Mouse (Mus musculus): ENCODE measurements at regions not wholly inside any gene's neighbourhood (a gene's known extent, or its start where the extent isn't known, plus 50 kb on each side); places are given as distances from the start of the nearest gene placed in this dataset.

- no peak overlapping the region for H3K4me3 ChIP-seq (ENCODE audit: control insufficient read depth in 1 of 2, insufficient read depth in 1 of 2, low read depth in 2 of 2, low read length in 2 of 2)
- H3K27ac ChIP-seq (ENCODE audit: control insufficient read depth, low read depth, low read length), result no peak overlapping the region
- DNase-seq (ENCODE audit: low read depth, low spot score), result no peak
- no peaks in the 10 kb centered on the region for H3K36me3 ChIP-seq (ENCODE audit: control insufficient read depth in 1 of 2, insufficient read depth in 2 of 2, low read length in 2 of 2)
- H3K79me2 ChIP-seq (ENCODE audit: control insufficient read depth, insufficient read depth, low read length, poor library complexity), result no peaks in the 10 kb centered on the region
- no peaks in the 10 kb centered on the region for H3K9me3 ChIP-seq (replicated peaks; ENCODE audit: insufficient read depth, low read length)
- H3K4me1 ChIP-seq (ENCODE audit: control insufficient read depth in 1 of 2, insufficient read depth in 2 of 2, low read length in 2 of 2), result no peaks in the 10 kb centered on the region
- TF ChIP-seq ETS1 (IDR thresholded peaks at IDR 0.05; ENCODE audit: low read depth, low read length) (no peak), ZKSCAN1 (IDR thresholded peaks at IDR 0.05; ENCODE audit: low read depth, low read length) (no peak)
- H3K27me3 ChIP-seq (ENCODE audit: control insufficient read depth in 1 of 2, insufficient read depth in 2 of 2, low read length in 2 of 2), result no peaks in the 10 kb centered on the region
- no peak overlapping the region for H3K9ac ChIP-seq (ENCODE audit: control insufficient read depth, low read depth, low read length, poor library complexity, severe bottlenecking)
Observed at GRCm38 (mm10) chr8:101466363-101466762, 1319.1 kb downstream of the Cdh11 start.

- Histone ChIP-seq H3K9ac (ENCODE audit: control insufficient read depth, low read depth, low read length, poor library complexity, severe bottlenecking) (no peak overlapping the region), H3K4me1 (ENCODE audit: control insufficient read depth in 1 of 2, insufficient read depth in 2 of 2, low read length in 2 of 2) (no peaks in the 10 kb centered on the region), H3K36me3 (ENCODE audit: control insufficient read depth in 1 of 2, insufficient read depth in 2 of 2, low read length in 2 of 2) (no peaks in the 10 kb centered on the region), H3K27ac (ENCODE audit: control insufficient read depth, low read depth, low read length) (no peak overlapping the region), H3K79me2 (ENCODE audit: control insufficient read depth, insufficient read depth, low read length, poor library complexity) (no peaks in the 10 kb centered on the region), H3K9me3 (replicated peaks; ENCODE audit: insufficient read depth, low read length) (no peaks in the 10 kb centered on the region), H3K4me3 (ENCODE audit: control insufficient read depth in 1 of 2, insufficient read depth in 1 of 2, low read depth in 2 of 2, low read length in 2 of 2) (no peak overlapping the region), H3K27me3 (ENCODE audit: control insufficient read depth in 1 of 2, insufficient read depth in 2 of 2, low read length in 2 of 2) (no peaks in the 10 kb centered on the region)
- no peak for DNase-seq (ENCODE audit: low read depth, low spot score)
- TF ChIP-seq MAZ (IDR thresholded peaks at IDR 0.05; ENCODE audit: low read depth, low read length), result no peak
- no peak for TF ChIP-seq KAT2A (conservative IDR thresholded peaks at IDR 0.05; ENCODE audit: low read depth, low read length)
- TF ChIP-seq ZKSCAN1 (IDR thresholded peaks at IDR 0.05; ENCODE audit: low read depth, low read length), result no peak
- no peak for TF ChIP-seq HCFC1 (IDR thresholded peaks at IDR 0.05; ENCODE audit: low read depth, low read length)
- no peak for TF ChIP-seq JUND (IDR thresholded peaks at IDR 0.05; ENCODE audit: low read depth, low read length)
- TF ChIP-seq CHD2 (IDR thresholded peaks at IDR 0.05; ENCODE audit: low read length), result no peak
- no peak for TF ChIP-seq MAFK (IDR thresholded peaks at IDR 0.05; ENCODE audit: borderline replicate concordance, low read depth, low read length)
- TF ChIP-seq TCF12 (IDR thresholded peaks at IDR 0.05; ENCODE audit: low read depth, low read length), result no peak
- TF ChIP-seq EP300 (IDR thresholded peaks at IDR 0.05; ENCODE audit: low read depth in 1 of 2, low read length in 2 of 2), result no peak
- no peak for TF ChIP-seq ELF1 (IDR thresholded peaks at IDR 0.05; ENCODE audit: low read depth, low read length)
- TF ChIP-seq NRF1 (IDR thresholded peaks at IDR 0.05; ENCODE audit: insufficient read depth, low read depth, low read length, poor library complexity, severe bottlenecking), result no peak
- no peak for TF ChIP-seq MAX (IDR thresholded peaks at IDR 0.05; ENCODE audit: low read length)
Observed at GRCm38 (mm10) chr8:101462515-101462914, 1322.9 kb downstream of the Cdh11 start.

- no peak overlapping the region for H3K27ac ChIP-seq (ENCODE audit: control insufficient read depth, low read depth, low read length)
- H3K36me3 ChIP-seq (ENCODE audit: control insufficient read depth in 1 of 2, insufficient read depth in 2 of 2, low read length in 2 of 2), result no peaks in the 10 kb centered on the region
- H3K4me3 ChIP-seq (ENCODE audit: control insufficient read depth in 1 of 2, insufficient read depth in 1 of 2, low read depth in 2 of 2, low read length in 2 of 2), result no peak overlapping the region
- H3K9me3 ChIP-seq (replicated peaks; ENCODE audit: insufficient read depth, low read length), result no peaks in the 10 kb centered on the region
- no peak for DNase-seq (ENCODE audit: low read depth, low spot score)
- no peak for TF ChIP-seq USF1 (IDR thresholded peaks at IDR 0.05; ENCODE audit: low read depth, low read length)
- TF ChIP-seq RCOR1 (IDR thresholded peaks at IDR 0.05; ENCODE audit: low read depth, low read length), result no peak
- no peak for TF ChIP-seq CHD2 (IDR thresholded peaks at IDR 0.05; ENCODE audit: low read length)
- TF ChIP-seq UBTF (IDR thresholded peaks at IDR 0.05; ENCODE audit: borderline replicate concordance, insufficient read depth, low read depth, low read length), result no peak
- TF ChIP-seq RAD21 (IDR thresholded peaks at IDR 0.05; ENCODE audit: low read depth, low read length), result no peak
- no peak for TF ChIP-seq POLR2AphosphoS2 (IDR thresholded peaks at IDR 0.05; ENCODE audit: low read length)
- TF ChIP-seq GATA1 (IDR thresholded peaks at IDR 0.05; ENCODE audit: low read depth, low read length), result no peak
- no peak for TF ChIP-seq KAT2A (conservative IDR thresholded peaks at IDR 0.05; ENCODE audit: low read depth, low read length)
- no peak for TF ChIP-seq ETS1 (IDR thresholded peaks at IDR 0.05; ENCODE audit: low read depth, low read length)
- TF ChIP-seq MYC (IDR thresholded peaks at IDR 0.05; ENCODE audit: low read depth, low read length), result no peak
- TF ChIP-seq NELFE (IDR thresholded peaks at IDR 0.05; ENCODE audit: low read depth, low read length), result no peak
- TF ChIP-seq MAFK (IDR thresholded peaks at IDR 0.05; ENCODE audit: borderline replicate concordance, low read depth, low read length), result no peak
- TF ChIP-seq SIN3A (IDR thresholded peaks at IDR 0.05; ENCODE audit: low read length), result no peak
- H3K27me3 ChIP-seq (ENCODE audit: control insufficient read depth in 1 of 2, insufficient read depth in 2 of 2, low read length in 2 of 2), result no peaks in the 10 kb centered on the region
- H3K79me2 ChIP-seq (ENCODE audit: control insufficient read depth, insufficient read depth, low read length, poor library complexity), result no peaks in the 10 kb centered on the region
- H3K9ac ChIP-seq (ENCODE audit: control insufficient read depth, low read depth, low read length, poor library complexity, severe bottlenecking), result no peak overlapping the region
- H3K4me1 ChIP-seq (ENCODE audit: control insufficient read depth in 1 of 2, insufficient read depth in 2 of 2, low read length in 2 of 2), result no peaks in the 10 kb centered on the region
Observed at GRCm38 (mm10) chr8:101444730-101445129, 1340.7 kb downstream of the Cdh11 start.
